Mouse (Mus musculus) inflammation-experienced regulatory T-cells, adult 6 months (primary cell): ENCODE results near the gene Pheta1. TPM values are rescaled to one million over a fixed set of nuclear protein-coding genes. Genes with fewer than 3 reads are reported as not detected.

Experiments
- ATAC-seq: one replicate; pipeline ENCODE4 v1.8.0; 2017
- polyA plus RNA-seq, 3 experiments: library from polyadenylated mRNA; unstranded; fragments of 100-300 nt; shearing (Covaris generic); gene quantifications; one replicate each; pipeline ENCODE4 v1.2.1; 2017

Pheta1 gene
- polyA plus RNA-seq, 3 experiments from 2014 or later, result 0.25 to 1.5 (median 1.0) TPM

DNA sequence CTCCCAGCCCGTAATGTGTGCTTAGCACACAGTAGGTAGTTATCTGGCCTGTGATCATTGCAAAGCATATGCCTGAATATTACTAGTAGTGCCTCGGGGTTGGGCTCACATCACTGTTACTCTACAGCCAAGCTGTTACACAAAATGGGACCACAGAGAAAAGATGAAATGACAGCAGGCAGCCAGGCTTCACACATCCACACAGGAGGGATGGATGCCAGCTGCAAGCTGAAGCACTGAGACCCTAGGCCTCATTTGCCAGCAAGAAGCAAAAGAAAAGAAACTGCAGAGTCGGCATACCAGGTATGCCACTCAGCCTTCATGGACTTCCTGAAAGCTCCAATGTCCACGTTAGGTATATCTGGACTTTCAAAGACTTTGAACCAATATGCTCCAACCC is 20.9 kb upstream of the Pheta1 start:
- no peak for ATAC-seq

DNA sequence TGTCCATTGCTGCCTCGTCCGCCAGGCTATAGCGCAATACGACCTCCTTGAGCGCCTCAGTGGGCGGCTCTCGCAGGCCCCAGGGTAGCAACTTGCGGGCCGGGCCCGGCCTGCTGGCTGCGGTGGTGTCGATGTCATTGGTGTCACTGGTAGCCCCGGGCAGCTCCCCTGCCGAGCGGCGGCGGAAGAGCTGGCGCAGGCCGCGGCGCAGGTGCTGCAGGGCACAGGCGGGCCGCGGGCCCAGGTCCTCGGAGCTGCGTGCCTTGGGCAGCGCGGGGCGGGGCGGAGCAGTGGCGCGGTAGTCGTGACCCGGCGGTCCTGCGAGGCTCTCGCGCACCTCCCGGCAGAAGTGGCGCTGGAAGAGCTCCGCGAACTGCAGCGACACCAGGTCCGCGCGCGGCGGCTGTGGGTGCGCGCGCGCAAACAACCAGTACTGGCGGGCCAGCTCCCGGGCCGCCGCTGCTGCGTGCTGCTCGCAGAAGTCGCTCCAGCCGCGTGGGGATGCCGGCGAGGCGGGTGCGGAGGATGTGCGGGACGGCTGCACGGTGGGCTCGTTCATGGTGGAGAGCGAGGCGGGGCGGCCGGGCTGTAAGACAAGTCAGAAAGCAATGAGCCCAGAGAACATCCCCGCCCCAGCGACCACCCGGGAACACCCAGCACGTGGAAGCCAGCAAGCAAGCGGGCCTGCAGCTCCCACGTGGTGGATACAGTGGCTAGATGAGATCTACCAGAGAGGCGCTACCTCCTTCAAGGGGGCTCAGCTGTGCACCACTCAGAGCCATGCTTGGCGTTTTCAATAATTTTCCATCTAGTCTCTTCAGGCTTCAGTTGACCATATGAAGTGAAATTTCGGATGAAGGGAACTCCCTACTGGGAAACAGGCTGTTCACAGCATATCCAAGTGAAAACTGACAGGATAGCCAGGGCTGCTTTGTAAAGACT is 20.0 kb upstream of the Pheta1 start:
- ATAC-seq, result no peak

DNA sequence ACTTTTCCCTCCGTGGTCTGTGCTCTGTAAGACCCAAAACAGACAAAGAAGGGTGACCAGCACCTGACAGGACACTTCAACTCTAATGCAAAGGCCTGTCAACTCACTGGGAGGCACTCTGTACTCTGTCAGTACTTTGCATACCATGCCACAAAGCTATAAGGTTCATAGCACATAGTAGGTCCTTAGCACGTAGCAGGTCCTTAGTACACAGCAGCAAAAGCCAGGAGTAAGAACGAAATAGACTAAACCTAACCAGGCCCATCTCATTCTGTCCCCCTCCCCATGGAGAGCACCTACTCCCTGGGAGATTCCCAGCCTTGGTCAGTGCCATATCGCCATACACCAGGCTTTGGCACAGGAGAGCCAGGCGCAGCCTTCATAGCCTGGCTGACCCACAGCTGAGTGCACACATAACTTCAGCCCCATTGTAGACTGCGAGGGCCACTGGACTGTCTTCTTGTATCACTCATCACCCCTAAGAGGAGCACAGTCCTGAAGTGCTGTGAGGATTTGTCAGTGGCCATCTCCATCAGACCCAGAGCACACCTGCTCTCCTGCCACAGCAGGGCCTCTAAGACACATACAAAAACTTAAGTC is 17.7 kb upstream of the Pheta1 start:
- no peak for ATAC-seq

DNA sequence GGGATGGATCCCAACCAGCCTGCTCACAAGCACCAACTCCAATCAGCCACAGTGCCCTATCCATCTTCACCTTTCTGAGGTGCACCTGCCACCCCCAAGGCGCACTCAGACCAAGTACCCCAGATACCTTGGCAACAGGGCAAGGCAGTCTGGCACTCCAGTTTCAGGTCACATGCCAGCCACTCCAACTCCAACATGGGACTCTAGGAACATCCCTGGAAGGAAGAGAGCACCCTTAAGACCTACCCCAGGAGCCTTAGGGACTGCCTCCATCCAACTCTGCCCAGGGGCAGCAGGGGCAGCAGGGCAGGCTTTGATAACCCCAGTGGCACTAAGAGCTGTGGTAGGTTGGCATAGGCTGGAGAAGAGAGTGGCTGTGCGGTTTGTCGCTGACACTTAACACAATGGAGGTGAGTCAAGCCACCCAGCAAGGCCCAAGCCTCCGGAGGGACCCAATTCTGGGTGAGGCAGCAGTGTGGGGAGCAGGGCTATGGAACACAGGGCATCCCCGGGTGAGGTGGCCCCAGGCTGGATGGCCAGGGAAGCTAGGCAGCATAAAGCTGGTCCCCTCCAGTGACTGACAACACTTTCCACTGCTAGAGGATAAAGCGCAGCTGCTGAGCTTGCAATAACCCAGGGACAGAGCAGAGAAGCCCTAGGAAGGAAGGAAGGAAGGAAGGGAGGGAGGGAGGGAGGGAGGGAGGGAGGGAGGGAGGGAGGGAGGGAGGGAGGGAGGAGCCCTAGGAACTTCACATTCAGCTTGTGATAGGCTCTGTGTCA is 16.2 kb upstream of the Pheta1 start:
- no peak for ATAC-seq

DNA sequence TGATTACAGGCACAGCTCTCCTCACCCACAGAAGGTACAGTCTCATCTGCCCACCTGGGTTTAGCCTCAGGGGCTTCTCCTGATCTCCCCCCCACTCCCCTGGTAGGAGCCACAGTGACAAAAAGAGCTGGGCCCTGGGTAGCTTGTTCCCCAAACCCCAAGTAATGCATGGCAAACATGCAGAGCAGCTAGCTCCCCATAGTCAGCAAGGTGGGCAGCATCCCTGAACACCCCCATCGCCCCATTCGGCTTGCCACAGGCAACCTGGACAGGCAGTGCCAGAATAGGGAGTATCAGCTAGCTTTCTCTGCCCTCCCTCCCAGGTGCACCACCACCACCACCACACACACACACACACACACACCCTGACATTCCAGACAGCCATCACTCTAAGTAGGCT is 15.6 kb upstream of the Pheta1 start:
- ATAC-seq, result no peak

DNA sequence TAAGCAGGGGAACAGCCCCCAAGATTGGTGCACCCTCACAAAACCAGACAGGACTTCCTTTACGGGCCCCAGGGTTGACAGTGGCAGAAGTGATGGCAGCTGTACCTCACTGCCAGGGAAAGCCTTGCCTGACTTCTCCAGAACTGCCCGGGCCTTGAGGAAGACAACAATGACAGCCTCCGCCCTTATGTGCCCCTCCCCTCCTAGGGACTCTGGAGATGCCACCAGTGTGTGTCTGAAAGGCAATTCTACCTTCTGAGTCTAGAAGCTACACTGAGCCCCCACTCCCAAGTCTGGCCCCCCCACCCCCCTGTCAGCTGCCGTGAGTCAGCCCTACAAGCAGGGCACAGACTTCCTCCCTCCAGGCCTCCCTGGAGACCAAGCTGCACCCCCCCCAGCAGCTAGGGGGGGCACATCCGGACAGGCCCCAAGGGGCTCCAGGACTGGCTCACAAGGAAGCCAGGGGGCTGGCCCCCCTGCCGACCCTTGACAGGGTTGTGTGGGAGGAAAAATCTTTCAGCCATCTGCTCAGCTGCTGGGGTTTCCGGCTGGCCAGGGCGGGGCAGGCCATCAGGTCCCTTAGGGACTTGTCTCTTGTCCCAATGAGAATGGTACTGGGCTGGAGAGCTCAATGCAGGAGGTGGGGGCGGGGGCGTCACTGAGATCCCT is 15.1 kb upstream of the Pheta1 start:
- ATAC-seq, result no peak

DNA sequence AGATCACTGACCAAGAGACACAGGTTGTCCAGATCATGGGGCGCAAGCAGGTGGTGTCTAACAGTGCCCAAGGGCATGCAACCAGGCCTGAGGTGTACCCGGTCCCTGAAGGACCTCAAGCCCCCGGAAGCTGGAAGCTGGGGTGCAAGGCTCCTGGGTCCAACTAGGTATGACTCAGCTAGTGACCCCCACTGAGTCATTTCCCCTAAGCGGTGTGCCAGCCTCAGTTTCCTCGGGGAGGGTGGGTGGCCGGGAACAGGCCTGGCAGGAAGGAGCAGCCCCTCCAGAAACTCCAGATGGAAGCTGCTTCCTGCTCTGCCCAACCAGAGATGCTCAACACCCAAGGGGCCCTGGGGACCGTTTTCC is 14.6 kb upstream of the Pheta1 start:
- ATAC-seq, result no peak

DNA sequence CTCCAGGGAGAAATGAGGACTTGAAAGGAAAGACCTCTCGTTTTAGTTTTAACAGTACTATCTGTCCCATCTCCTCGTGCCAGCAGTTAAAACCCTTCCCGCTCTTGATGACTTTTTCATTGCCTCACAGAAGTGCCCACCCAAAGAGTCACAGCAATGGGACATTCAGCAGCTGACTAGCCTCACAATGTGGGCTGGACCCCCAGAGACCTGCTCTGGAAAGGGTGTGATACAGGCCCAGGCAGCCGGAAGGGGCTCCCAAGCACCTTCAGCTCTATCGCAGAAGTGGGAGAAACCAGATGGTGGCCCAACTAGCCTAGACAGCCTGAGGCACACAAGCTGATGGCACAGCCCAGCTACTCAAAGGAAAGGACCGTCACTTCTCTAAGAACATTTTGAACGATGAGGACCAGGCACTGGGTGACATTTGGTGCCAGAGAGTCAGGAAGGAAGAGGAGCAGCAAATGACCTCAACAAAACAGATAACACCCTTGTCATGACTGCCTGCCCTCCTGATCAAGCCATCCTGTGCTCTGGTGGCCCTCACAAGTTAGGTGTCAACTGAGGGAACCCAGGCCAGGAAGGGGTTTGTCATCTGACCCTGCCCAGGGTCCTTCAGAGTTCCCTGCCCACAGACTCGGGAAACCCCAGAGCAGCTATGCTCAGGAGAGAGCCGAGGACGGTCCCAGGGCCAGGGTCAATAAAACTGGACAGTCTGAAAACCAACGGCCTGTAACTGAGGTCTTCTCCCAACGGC is 13.6 kb upstream of the Pheta1 start:
- no peak for ATAC-seq

DNA sequence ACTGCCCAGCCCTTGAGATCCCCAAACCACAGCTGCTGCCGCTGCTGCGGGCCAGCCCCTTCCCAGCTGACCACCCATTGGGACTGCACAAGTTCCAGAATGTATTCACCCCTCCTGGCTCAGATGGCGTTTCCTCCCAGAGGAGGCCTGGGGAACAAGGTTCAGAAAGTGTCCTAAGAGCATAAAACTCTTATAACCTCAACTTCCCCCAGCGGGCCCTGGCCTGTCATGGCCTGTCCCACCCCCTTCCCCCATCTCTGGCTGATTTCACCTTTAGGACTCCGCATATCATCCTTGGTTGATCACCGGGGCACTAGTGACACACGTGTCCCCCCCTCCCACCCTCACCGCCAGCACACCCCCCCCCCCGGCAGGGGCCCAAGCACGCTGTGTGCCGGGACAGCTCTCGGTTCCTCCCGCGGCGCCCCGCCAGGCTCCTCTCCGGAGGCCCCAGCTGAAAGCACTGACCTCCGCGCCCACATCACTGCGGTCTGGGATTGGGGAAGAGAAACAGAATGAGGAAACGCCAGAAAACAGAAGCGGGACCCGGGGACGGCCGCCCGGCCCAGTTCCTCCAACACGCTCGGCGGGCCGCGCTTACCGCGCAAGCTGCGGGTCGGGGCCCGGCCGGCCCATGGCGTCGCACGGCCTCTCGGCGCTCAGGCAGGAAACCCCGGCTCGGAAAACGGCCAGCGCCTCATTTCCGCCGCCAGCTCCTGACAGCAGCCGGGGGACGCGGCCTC is 12.7 kb upstream of the Pheta1 start:
- ATAC-seq, result peak; percentile 2

DNA sequence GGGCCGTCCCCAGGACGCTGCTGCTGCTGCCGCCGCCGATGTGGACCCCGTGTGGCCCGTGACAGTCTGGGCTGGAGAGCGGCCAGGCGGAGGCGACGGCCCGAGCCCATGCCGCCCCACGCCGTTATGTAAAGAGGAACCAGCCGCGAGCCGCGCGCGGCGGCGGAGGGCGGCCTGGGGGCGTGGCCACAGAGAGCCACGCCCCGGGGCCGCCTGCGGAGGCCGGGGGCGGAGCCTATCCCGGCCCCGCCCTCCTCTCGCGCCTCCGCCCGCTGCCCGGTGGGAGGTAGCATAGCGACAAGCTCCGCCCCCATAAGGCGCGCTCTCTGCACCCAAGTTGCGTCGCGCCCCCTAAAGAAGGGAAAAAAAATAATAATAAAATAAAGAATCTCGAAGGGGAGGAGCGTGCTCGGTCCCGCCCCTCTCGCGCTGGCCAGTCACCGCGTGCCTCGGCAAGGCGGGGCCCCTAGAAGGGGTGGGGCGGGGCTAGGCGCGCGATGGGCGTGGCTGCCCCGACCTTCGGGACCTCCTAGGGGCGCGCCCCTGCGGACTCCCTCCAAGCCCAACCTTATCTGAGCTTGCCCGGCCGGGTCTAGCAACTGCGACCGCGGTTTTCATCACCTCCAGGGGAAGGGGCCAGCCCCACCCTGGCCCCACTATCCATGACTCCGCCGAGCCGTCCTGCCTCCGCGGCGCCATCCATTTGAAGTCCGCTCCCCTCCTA is 11.9 kb upstream of the Pheta1 start:
- ATAC-seq, result peak; percentile 77

DNA sequence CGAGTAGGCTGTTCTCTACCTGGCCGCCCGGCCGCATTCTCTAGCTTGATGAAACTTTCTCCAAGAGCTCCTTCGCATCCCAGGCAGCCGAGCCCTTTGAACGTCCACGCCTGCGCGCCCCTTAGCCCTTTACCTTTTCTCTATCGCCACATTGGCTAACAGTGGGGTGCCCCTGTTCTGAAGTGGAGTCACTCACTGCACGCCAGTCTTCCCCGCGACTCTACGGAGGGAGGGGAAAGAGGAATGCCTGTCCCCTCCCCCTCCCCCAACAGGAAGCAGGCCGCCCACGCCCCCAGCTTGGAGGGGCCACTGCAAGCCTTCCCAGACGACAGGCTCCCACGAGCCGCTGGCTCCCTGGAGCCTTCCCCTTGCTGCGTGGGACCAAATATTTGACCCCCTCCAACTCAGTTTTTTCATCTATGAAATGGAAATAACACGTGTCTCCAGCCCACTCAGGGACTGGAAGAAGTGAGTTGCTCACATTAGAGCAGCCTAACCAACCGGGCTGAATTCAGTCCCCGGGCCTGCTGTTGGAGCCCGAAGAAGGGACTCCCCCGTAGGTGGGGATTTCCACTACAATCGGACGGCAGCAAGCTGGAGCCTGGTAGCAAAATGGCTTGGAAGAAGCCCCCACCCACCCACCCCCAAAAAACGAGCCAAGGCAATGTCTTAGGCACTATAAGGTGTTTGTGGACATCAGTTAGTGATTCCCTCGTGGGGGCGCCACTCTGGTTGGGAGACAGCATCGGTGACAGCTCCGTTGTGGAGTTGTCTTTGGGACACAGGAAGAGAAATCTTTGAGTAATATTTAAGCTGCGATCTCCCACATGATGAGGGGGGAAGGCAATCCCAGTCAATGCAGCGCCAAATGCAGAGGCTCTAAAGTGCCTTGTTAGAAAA is 11.1 kb upstream of the Pheta1 start, which contains the start of gene Sh2b3:
Sh2b3 (minus strand) TSS at position 206 of the 900 bp plus-strand sequence.
- peak; percentile 14 for ATAC-seq

DNA sequence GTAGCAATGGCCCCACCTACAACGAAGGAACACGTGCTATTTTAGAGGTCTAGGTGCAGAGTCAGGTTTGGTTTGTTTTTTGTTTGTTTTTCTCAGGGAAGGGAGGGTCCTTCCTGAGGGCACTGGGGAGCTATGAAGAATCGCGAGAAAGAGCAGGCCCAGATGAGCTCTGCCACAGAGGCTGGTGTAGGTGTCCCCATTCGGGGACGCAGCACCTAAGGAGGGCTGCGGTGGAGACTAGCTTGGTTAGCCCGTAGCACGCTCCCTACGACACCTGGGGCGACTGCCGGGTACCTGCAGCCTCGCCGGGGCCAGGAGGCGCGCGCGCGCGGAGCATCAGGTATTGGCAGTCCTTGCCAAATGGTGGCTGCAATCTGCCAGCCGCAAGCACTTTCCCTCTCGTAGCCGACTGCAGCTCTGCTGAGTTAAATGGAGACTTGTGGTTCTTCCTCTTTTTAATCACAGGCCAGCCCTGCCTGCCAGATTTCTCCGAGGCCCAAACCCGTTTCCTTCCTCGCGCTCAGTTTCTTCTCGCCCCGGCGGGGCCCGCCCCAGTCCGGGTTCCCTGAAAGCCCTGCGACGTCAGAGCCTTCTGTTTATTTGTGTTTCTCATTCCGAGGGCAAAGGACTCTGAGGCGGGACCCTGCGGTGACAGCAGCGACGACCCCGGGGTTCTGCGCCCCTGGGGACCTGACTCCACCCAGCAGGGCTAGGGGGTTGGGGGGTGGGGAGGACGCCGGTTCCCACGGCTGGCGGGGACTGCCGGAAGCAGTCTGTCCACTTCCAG is 10.2 kb upstream of the Pheta1 start:
- ATAC-seq, result peak; percentile 11

DNA sequence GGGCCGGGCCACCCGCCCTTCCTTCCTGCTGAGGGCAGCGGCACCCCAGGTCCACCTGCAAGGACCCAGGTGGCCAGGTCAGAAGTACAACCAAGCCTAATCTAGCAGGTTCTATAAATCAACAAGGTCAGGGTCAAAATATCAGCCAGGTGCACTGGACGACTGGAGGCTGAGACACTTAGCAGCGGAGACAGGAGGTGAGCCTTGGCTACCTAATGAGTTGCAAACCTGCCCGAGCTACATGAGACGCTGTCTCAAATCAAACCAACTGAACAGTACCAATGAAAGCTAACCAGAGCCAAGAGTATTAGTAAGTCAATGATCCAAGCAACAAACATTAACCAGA is 9.7 kb upstream of the Pheta1 start:
- ATAC-seq, result no peak

DNA sequence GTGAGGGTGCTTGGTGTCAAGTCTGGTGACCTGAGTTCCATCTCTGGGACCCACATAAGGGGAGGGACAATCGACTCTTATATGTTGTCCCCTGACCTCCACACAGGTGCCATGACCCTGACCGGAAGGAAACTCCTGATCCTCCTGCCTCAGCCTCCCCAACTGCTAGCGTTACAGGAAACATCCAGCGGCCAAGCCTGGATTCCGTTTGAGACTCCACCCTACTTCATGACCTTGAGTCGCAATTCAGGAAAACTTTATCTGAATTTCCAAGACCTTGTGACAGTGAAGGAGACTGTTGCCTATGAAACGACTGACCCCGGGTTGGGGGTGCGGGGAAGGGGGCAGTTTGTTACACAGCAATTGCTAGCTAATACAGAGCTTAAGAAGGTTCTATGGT is 7.3 kb upstream of the Pheta1 start:
- no peak for ATAC-seq

DNA sequence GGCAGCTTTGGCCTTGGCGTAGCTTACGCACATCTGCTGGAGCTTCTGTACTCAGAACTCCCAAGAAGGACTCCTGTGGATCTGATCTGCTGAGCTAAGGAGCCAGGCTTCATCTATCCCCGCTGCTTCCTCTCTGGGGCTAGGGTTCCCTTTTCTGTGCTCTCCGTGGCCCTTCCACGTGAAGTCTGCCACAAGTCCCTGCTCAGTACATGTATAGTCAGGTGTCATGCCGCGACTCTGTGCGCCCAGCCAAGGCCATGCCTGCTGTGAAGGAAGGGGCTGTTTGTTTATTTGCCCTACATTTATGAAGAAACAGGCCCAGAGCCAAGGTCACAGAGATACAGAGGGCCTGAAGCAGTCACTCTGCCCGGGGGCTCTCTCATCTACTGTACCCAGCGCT is 6.8 kb upstream of the Pheta1 start:
- no peak for ATAC-seq

DNA sequence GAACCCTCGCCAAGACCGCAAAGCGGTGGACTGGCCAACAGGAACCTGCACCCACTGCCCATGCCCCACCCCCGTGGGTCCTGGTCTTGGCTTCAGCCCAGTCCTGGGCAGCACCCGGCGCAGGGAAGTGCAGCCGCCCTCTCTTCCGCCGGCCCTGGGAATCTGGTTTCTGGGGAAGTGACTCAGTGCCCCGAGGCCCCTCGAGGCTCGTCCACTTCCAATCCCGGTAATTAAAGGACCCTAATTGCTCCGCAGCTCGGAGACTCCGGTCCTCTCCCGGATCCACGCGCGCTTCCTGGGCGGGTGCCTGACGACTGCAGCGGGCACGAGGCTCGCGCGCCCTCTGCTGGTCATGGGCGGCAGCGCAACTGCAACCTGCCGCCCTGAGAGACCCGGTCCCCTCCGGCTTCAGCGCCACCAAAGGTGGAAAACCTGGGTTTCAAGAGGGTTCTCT is 6.1 kb upstream of the Pheta1 start:
- peak; percentile 63 for ATAC-seq

DNA sequence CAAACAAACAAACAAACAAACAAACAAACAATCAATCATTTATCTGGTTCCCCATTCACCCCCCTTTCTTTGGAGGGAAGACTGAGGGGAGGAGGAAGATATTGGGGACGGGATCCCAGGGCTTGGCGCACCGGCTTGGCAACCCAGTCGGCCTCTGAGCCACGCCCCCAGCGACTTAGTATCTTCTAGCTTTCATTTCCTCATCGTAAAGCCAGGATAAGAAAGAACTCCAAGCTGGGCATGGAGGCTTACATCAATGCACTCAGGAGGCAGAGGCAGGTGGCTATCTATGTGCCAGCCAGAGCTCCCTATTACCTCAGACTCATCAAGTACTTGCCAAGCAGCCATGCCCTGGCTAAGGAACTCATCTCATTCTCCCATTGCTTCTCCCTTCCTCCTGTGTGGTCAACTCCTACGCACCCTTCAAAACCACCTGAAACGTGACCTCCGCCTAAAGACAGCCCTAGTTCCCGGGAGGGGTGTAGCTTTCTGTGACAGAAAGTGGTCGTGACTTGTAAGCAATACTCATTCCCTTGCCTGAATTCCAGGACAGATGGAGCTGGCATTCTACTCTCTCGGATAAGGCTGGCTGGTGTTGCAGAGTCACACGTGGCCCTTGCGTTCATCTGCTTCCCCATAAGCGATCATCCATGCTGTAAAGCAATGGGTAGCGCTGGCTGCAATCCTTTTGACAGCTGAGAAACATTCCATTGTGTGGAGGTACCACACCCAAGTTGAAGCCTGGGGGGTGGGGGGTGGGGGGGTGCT is 5.5 kb upstream of the Pheta1 start:
- no peak for ATAC-seq

DNA sequence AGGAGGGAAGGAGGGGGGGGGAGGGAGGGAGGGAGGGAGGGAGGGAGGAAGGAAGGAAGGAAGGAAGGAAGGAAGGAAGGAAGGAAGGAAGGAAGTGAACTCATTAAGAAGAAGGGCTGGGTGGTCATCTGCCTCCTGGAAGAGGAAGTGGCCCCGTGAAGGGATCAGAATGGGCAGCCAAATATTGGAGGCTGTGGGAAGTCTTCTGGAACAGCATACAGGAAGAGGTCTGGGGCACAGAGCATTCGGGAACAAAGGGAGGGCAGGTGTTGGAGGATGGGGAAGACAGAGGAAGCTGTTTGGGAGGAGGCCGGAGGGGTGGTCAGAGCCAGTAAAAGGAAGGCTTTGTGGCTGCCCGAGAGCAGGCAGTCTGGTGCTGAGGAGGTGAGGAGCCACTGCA is 3.4 kb upstream of the Pheta1 start:
- ATAC-seq, result no peak
